8 mouse cellular contexts compared by ENCODE assay signal in genomic region chr19:41264331-41264799, GRCm38 (mm10). TPM values are rescaled to one million over a fixed set of nuclear protein-coding genes. Genes with fewer than 3 reads are reported as not detected.
DNase-seq lines count a peak whose midpoint lies in the region; ATAC-seq and TF ChIP-seq lines count a peak whose summit lies in the region.

No protein-coding gene starts in this region.

- no peak for ATAC-seq in cerebellum, adult (ENCODE audit: insufficient number of reproducible peaks, low FRiP score, low TSS enrichment)
- ATAC-seq in hindbrain, embryonic 15.5 days (ENCODE audit: low FRiP score, low read depth), result no peak
- no peak for ATAC-seq in midbrain, embryonic 14.5 days (ENCODE audit: low FRiP score, low TSS enrichment)

- TF ChIP-seq CTCF in testis, adult 2 months (IDR thresholded peaks at IDR 0.05; ENCODE audit: control insufficient read depth, insufficient read depth, insufficient replicate concordance, low read depth, low read length), result no peak

- H3K27me3 ChIP-seq in testis, adult 2 months (ENCODE audit: control insufficient read depth, insufficient read depth, low read length), result no peaks in the 10 kb centered on the region
- no peaks in the 10 kb centered on the region for H3K27me3 ChIP-seq in hindbrain, embryonic 15.5 days
- no peaks in the 10 kb centered on the region for H3K27me3 ChIP-seq in midbrain, embryonic 14.5 days (ENCODE audit: control insufficient read depth, insufficient read depth, low read length)

- no peak for TF ChIP-seq POLR2A in testis, adult 2 months (IDR thresholded peaks at IDR 0.05; ENCODE audit: control insufficient read depth, low read depth, low read length)

- WGBS in hindbrain, embryonic 15.5 days, result 31% methylated on average over 13 of the region's 13 CpGs
- 37% methylated on average over 13 of the region's 13 CpGs for WGBS in midbrain, embryonic 14.5 days

- DNase-seq in cerebellum, postnatal 25 days, result peak; percentile 13 to 23
- DNase-seq in testis, postnatal 14 days (ENCODE audit: low spot score), result no peak
- DNase-seq in midbrain, embryonic 14.5 days, result no peak
- no peak for DNase-seq in spleen, postnatal 10 days (ENCODE audit: low spot score in 2 of 2)
- no peak for DNase-seq in layer of hippocampus, adult 8-10 months (ENCODE audit: low spot score in 2 of 2)

- H3K4me3 ChIP-seq in testis, adult 2 months (ENCODE audit: control insufficient read depth, low read depth, low read length), result peak overlapping the region; percentile 94
- H3K4me3 ChIP-seq in hindbrain, embryonic 15.5 days, result peak overlapping the region; percentile 94
- H3K4me3 ChIP-seq in midbrain, embryonic 14.5 days (replicated peaks; ENCODE audit: low read depth, low read length), result peak overlapping the region; percentile 93

- peak overlapping the region; percentile 91 for H3K27ac ChIP-seq in testis, adult 2 months (ENCODE audit: control insufficient read depth, insufficient read depth, low read depth, low read length)
- H3K27ac ChIP-seq in hindbrain, embryonic 15.5 days (replicated peaks), result peak overlapping the region; percentile 99
- peak overlapping the region; percentile 97 for H3K27ac ChIP-seq in midbrain, embryonic 14.5 days (replicated peaks; ENCODE audit: low read depth, low read length)

- peak overlapping the region; percentile 64 for H3K4me2 ChIP-seq in hindbrain, embryonic 15.5 days
- peak overlapping the region; percentile 86 for H3K4me2 ChIP-seq in midbrain, embryonic 14.5 days (ENCODE audit: low read length)

- H3K9ac ChIP-seq in hindbrain, embryonic 15.5 days, result peak overlapping the region; percentile 98
- H3K9ac ChIP-seq in midbrain, embryonic 14.5 days (replicated peaks; ENCODE audit: low read length), result peak overlapping the region; percentile 95

- no peaks in the 10 kb centered on the region for H3K9me3 ChIP-seq in hindbrain, embryonic 15.5 days
- no peaks in the 10 kb centered on the region for H3K9me3 ChIP-seq in midbrain, embryonic 14.5 days (ENCODE audit: control insufficient read depth, low read length)

- no peaks in the 10 kb centered on the region for H3K36me3 ChIP-seq in testis, adult 2 months (ENCODE audit: control insufficient read depth, insufficient read depth, low read length)
- no peaks in the 10 kb centered on the region for H3K36me3 ChIP-seq in hindbrain, embryonic 15.5 days
- no peaks in the 10 kb centered on the region for H3K36me3 ChIP-seq in midbrain, embryonic 14.5 days (ENCODE audit: control insufficient read depth, insufficient read depth, low read length)

- peaks cover 3% of the 10 kb centered on the region for H3K4me1 ChIP-seq in testis, adult 2 months (ENCODE audit: control insufficient read depth, insufficient read depth, low read length)
- peaks cover 31% of the 10 kb centered on the region for H3K4me1 ChIP-seq in hindbrain, embryonic 15.5 days (replicated peaks)
- peaks cover 26% of the 10 kb centered on the region for H3K4me1 ChIP-seq in midbrain, embryonic 14.5 days (ENCODE audit: control insufficient read depth, insufficient read depth, low read length)

RNA-seq across cellular contexts. Expression of gene Tm9sf3, which starts 0.6 kb away (rescaled TPM):
- polyA plus RNA-seq in testis, adult 2 months (2012; rRNA removed), result 29.6 and 40.4 TPM in 2 replicates
- polyA plus RNA-seq in hindbrain, embryonic 15.5 days (2015; fragmentation: Nextera tagmentation; extraction: Ambion mirVana), result 88.4 and 90.0 TPM in 2 replicates
- polyA plus RNA-seq in midbrain, embryonic 14.5 days (2014; fragmentation: Nextera tagmentation; extraction: Ambion mirVana), result 74.4 and 112 TPM in 2 replicates
- total RNA-seq in layer of hippocampus, adult 8-10 months (2022), result 100 to 1,000 TPM; 111 to 123 (median 122) TPM

RNA-seq across cellular contexts. Expression of gene Tll2, which starts 57.7 kb away (rescaled TPM):
- 0.32 and 0.40 TPM in 2 replicates for polyA plus RNA-seq in testis, adult 2 months (2012; rRNA removed)
- 0.77 and 0.93 TPM in 2 replicates for polyA plus RNA-seq in hindbrain, embryonic 15.5 days (2015; fragmentation: Nextera tagmentation; extraction: Ambion mirVana)
- 1.1 and 1.8 TPM in 2 replicates for polyA plus RNA-seq in midbrain, embryonic 14.5 days (2014; fragmentation: Nextera tagmentation; extraction: Ambion mirVana)
- under 1 TPM; 0.39 to 0.93 (median 0.74) TPM for total RNA-seq in layer of hippocampus, adult 8-10 months (2022)

Comparison
In these comparisons a context has a peak if more than half of its experiments do, and no peak if none do; other contexts are left out.
1. DNase-seq: peak in cerebellum, postnatal 25 days (2 of 2); none in testis, postnatal 14 days (single experiment), midbrain, embryonic 14.5 days (single experiment), spleen, postnatal 10 days (0 of 2) and layer of hippocampus, adult 8-10 months (0 of 2).
2. Peak in every context shown above with its lines, with median percentiles within 50 percentile points of each other: H3K27ac ChIP-seq and H3K4me3 ChIP-seq.